Mouse (Mus musculus): ENCODE results near the gene Pdxp. TPM values are rescaled to one million over a fixed set of nuclear protein-coding genes. Genes with fewer than 3 reads are reported as not detected.

Pdxp gene
- polyA plus RNA-seq, 1 experiment: 3.5 TPM

- Histone ChIP-seq H3K4me1 (ENCODE audit: control insufficient read depth, insufficient read depth, low read length) (no peaks in the 10 kb centered on the region), H3K4me3 (replicated peaks; ENCODE audit: extremely low read depth, low read depth, low read length) (no peak overlapping the region)
- no peak for DNase-seq
- WGBS: 67% methylated on average over 8 of the region's 8 CpGs
- no peak for TF ChIP-seq CTCF (IDR thresholded peaks at IDR 0.05; ENCODE audit: insufficient read depth, low read length)
- TF ChIP-seq POLR2A (IDR thresholded peaks at IDR 0.05; ENCODE audit: borderline replicate concordance, extremely low read depth, low read depth, low read length): no peak
Observed at GRCm38 (mm10) chr15:78908982-78909381, 4.7 kb upstream of the Pdxp start.

GRCm38 (mm10) chr15:78912040-78912439 lies 1.7 kb upstream of the Pdxp start:
- Histone ChIP-seq H3K4me1 (ENCODE audit: control insufficient read depth, insufficient read depth, low read length) (no peaks in the 10 kb centered on the region; the same call in 1 of the 2 replicates), H3K4me3 (replicated peaks; ENCODE audit: extremely low read depth, low read depth, low read length) (no peak overlapping the region)
- DNase-seq: no peak
- peak; percentile 32; the same call in 1 of the 2 replicates for TF ChIP-seq CTCF (IDR thresholded peaks at IDR 0.05; ENCODE audit: insufficient read depth, low read length)
- TF ChIP-seq POLR2A (IDR thresholded peaks at IDR 0.05; ENCODE audit: borderline replicate concordance, extremely low read depth, low read depth, low read length): no peak
- 38% methylated on average over 9 of the region's 9 CpGs for WGBS

GRCm38 (mm10) chr15:78914091-78914822 lies 538 bp downstream of the Pdxp start:
- H3K4me3 ChIP-seq (replicated peaks; ENCODE audit: extremely low read depth, low read depth, low read length): peak overlapping the region; percentile 36
- peak; percentile 18 for DNase-seq
- H3K4me1 ChIP-seq (ENCODE audit: control insufficient read depth, insufficient read depth, low read length): no peaks in the 10 kb centered on the region; the same call in 1 of the 2 replicates
- TF ChIP-seq CTCF (IDR thresholded peaks at IDR 0.05; ENCODE audit: insufficient read depth, low read length) (no peak), POLR2A (IDR thresholded peaks at IDR 0.05; ENCODE audit: borderline replicate concordance, extremely low read depth, low read depth, low read length) (no peak)
- 2% methylated on average over 83 of the region's 87 CpGs for WGBS

GRCm38 (mm10) chr15:78914823-78915659 lies 1.3 kb downstream of the Pdxp start:
- TF ChIP-seq CTCF (IDR thresholded peaks at IDR 0.05; ENCODE audit: insufficient read depth, low read length) (no peak), POLR2A (IDR thresholded peaks at IDR 0.05; ENCODE audit: borderline replicate concordance, extremely low read depth, low read depth, low read length) (no peak)

GRCm38 (mm10) chr15:78915660-78916017 lies 1.9 kb downstream of the Pdxp start:
- no peak for TF ChIP-seq POLR2A (IDR thresholded peaks at IDR 0.05; ENCODE audit: borderline replicate concordance, extremely low read depth, low read depth, low read length)
- TF ChIP-seq CTCF (IDR thresholded peaks at IDR 0.05; ENCODE audit: insufficient read depth, low read length): peak; percentile 99
- peak; percentile 51 for DNase-seq
- 5% methylated on average over 8 of the region's 8 CpGs for WGBS
- no peak overlapping the region for H3K4me3 ChIP-seq (replicated peaks; ENCODE audit: extremely low read depth, low read depth, low read length)
- H3K4me1 ChIP-seq (ENCODE audit: control insufficient read depth, insufficient read depth, low read length): no peaks in the 10 kb centered on the region; the same call in 1 of the 2 replicates

More at GRCm38 (mm10) chr15:78914823-78915659, 1.3 kb downstream of the Pdxp start:
- 55% methylated on average over 8 of the region's 8 CpGs for WGBS
- H3K4me1 ChIP-seq (ENCODE audit: control insufficient read depth, insufficient read depth, low read length): no peaks in the 10 kb centered on the region; the same call in 1 of the 2 replicates
- H3K4me3 ChIP-seq (replicated peaks; ENCODE audit: extremely low read depth, low read depth, low read length): no peak overlapping the region
- no peak for DNase-seq

- TF ChIP-seq CTCF (IDR thresholded peaks at IDR 0.05; ENCODE audit: insufficient read depth, low read length): no peak
- TF ChIP-seq POLR2A (IDR thresholded peaks at IDR 0.05; ENCODE audit: borderline replicate concordance, extremely low read depth, low read depth, low read length): no peak
Observed at GRCm38 (mm10) chr15:78916052-78916826, 2.5 kb downstream of the Pdxp start.

GRCm38 (mm10) chr15:78918126-78918525 lies 4.4 kb downstream of the Pdxp start:
- 95% methylated on average over 23 of the region's 23 CpGs for WGBS
- Histone ChIP-seq H3K4me3 (replicated peaks; ENCODE audit: extremely low read depth, low read depth, low read length) (no peak overlapping the region), H3K4me1 (ENCODE audit: control insufficient read depth, insufficient read depth, low read length) (no peaks in the 10 kb centered on the region; the same call in 1 of the 2 replicates)
- TF ChIP-seq POLR2A (IDR thresholded peaks at IDR 0.05; ENCODE audit: borderline replicate concordance, extremely low read depth, low read depth, low read length) (no peak), CTCF (IDR thresholded peaks at IDR 0.05; ENCODE audit: insufficient read depth, low read length) (no peak)
- DNase-seq: no peak

More at GRCm38 (mm10) chr15:78916052-78916826, 2.5 kb downstream of the Pdxp start:
- 72% methylated on average over 12 of the region's 12 CpGs for WGBS
- DNase-seq: no peak
- H3K4me3 ChIP-seq (replicated peaks; ENCODE audit: extremely low read depth, low read depth, low read length): no peak overlapping the region
- no peaks in the 10 kb centered on the region; the same call in 1 of the 2 replicates for H3K4me1 ChIP-seq (ENCODE audit: control insufficient read depth, insufficient read depth, low read length)

GRCm38 (mm10) chr15:78919914-78920313 lies 6.2 kb downstream of the Pdxp start:
- Histone ChIP-seq H3K4me1 (ENCODE audit: control insufficient read depth, insufficient read depth, low read length) (no peaks in the 10 kb centered on the region), H3K4me3 (replicated peaks; ENCODE audit: extremely low read depth, low read depth, low read length) (no peak overlapping the region)
- WGBS: 79% methylated on average over 12 of the region's 12 CpGs
- no peak for TF ChIP-seq CTCF (IDR thresholded peaks at IDR 0.05; ENCODE audit: insufficient read depth, low read length)
- no peak for TF ChIP-seq POLR2A (IDR thresholded peaks at IDR 0.05; ENCODE audit: borderline replicate concordance, extremely low read depth, low read depth, low read length)
- no peak for DNase-seq

- Histone ChIP-seq H3K4me1 (ENCODE audit: control insufficient read depth, insufficient read depth, low read length) (peaks cover 5% of the 10 kb centered on the region), H3K4me3 (replicated peaks; ENCODE audit: extremely low read depth, low read depth, low read length) (no peak overlapping the region)
- TF ChIP-seq POLR2A (IDR thresholded peaks at IDR 0.05; ENCODE audit: borderline replicate concordance, extremely low read depth, low read depth, low read length) (no peak), CTCF (IDR thresholded peaks at IDR 0.05; ENCODE audit: insufficient read depth, low read length) (no peak)
- WGBS: 84% methylated on average over 7 of the region's 7 CpGs
- DNase-seq: no peak
Observed at GRCm38 (mm10) chr15:78922700-78923099, 9.0 kb downstream of the Pdxp start.
